Mouse (Mus musculus) thymus, postnatal 36 days (tissue): ENCODE data around the gene Slain2.

Experiments
- DNase-seq, 2 experiments: peaks; one replicate each; pipeline ENCODE4 v3.0.0; 2022; ENCODE audit warnings: mixed read lengths in 2 of 2

Gene Slain2

GRCm38 (mm10) chr5:72913648-72914557 is at the start of gene Slain2:
Slain2 (plus strand) TSS chr5:72914304.
- DNase-seq: peak; percentile 98 to 99

GRCm38 (mm10) chr5:72864654-72865178 is 49.4 kb upstream of the Slain2 start:
- DNase-seq: no peak

GRCm38 (mm10) chr5:72866260-72866905 is 47.7 kb upstream of the Slain2 start:
- no peak for DNase-seq

- no peak for DNase-seq
Observed at GRCm38 (mm10) chr5:72867036-72867672, 47.0 kb upstream of the Slain2 start.

GRCm38 (mm10) chr5:72868091-72868875 is 45.8 kb upstream of the Slain2 start, which contains the start of gene Tec:
Tec (minus strand) TSS chr5:72868483.
- peak; percentile 88 to 92 for DNase-seq

- no peak for DNase-seq
Observed at GRCm38 (mm10) chr5:72869779-72870608, 44.1 kb upstream of the Slain2 start.

DNA sequence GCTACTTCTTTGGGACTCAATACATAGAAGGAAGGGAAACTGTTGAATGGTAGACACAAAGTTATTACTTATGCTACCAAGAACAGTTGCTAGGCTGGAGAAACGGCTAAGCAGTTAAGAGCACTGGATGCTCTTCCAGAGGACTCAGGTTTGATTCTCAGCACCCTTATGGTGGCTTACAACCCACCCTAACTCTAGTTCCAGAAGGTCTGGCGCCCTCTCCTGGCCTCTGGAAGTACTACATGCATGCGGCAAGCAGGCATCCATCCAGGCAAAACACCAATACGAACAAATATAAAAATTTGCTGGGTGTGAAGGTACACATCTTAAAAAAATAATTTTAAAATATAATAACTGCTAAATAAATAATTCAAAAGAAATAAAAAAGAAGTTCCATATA is 43.0 kb upstream of the Slain2 start:
- DNase-seq: no peak

- DNase-seq: no peak
Observed at GRCm38 (mm10) chr5:72879736-72880135, 34.4 kb upstream of the Slain2 start.

DNA sequence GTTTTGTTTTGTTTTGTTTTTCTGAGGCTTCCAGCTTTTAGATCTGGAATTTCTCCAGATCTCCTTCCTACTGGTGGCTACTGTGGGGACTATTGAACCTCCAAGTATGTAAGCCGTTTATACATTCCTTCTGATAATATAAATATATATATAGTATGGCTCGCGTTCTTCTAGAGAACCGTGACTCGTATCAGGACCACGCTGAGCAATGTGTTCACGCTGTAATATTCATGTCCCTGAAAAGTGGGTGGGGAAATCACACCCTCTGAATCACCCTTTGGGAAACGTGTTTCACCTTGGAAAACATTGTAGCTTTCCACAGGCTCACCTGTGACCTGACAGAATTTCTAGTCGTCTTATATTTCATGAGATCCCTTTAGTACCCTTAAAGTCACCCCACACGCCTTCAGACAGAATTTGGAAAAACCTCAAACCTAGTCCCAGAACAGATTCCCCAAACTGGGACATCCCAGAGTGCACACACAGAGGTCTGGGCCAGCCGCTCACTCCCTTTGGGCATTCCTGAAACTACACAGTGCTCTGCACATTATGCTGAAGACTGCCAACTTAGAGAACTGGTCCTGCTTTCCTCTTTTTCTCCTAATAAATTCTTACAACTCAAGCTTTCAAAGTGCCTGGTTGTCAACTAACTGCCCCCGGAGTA is 32.2 kb upstream of the Slain2 start:
- DNase-seq: no peak

GRCm38 (mm10) chr5:72882412-72882765 is 31.7 kb upstream of the Slain2 start:
- no peak for DNase-seq

GRCm38 (mm10) chr5:72883706-72884105 is 30.4 kb upstream of the Slain2 start:
- DNase-seq: no peak

DNA sequence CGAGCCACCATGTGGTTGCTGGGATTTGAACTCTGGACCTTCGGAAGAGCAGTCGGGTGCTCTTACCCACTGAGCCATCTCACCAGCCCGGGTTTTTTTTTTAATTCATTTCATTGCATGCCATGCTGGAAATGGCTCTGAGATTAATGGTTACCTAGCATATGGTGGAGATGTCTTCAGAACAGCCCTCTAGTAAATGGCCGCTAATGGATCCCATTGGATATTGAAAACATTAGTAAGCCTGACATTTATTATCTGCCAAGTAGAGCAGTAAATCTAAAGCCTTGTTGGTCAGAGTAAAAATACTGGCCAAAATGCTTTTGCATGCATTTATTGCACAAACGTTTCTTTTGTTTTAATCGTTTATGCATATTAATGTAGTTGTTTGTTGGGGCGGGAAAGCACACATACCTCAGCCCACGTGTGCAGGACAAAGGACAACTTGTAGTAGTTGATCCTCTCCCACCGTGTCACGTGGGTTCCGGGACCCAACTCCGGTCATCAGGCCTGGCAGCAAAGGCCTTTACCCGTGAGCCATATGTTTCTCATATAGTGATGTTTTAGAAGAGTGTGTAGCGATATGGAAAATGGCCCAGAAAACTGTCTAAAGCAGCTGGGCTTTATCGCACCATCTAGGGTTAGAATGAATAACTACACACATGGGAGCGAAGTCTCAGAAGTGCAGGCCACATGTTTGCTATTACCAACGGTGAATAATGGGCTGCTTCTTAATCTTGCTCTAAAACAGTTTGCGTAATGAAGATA is 27.5 kb upstream of the Slain2 start:
- DNase-seq: no peak

GRCm38 (mm10) chr5:72888260-72888659 is 25.8 kb upstream of the Slain2 start:
- no peak for DNase-seq

GRCm38 (mm10) chr5:72891534-72891933 is 22.6 kb upstream of the Slain2 start:
- peak; percentile 41 to 42 for DNase-seq

- DNase-seq: peak; percentile 17 to 32
Observed at GRCm38 (mm10) chr5:72893987-72894386, 20.1 kb upstream of the Slain2 start.

- DNase-seq: no peak
Observed at GRCm38 (mm10) chr5:72895261-72895660, 18.8 kb upstream of the Slain2 start.

GRCm38 (mm10) chr5:72896478-72897279 is 17.4 kb upstream of the Slain2 start:
- DNase-seq: no peak

- no peak for DNase-seq
Observed at GRCm38 (mm10) chr5:72897998-72898397, 16.1 kb upstream of the Slain2 start.

GRCm38 (mm10) chr5:72899255-72899654 is 14.8 kb upstream of the Slain2 start:
- no peak for DNase-seq
